Mouse (Mus musculus) kidney, postnatal 0 days (tissue): ENCODE results near the gene Tap2. TPM values are rescaled to one million over a fixed set of nuclear protein-coding genes. Genes with fewer than 3 reads are reported as not detected.
"Not testable (repeated sequence)": the region's sequence is repeated elsewhere in the genome, so short reads cannot be mapped to it uniquely, and the experiment has no call there.

Experiments used
- ATAC-seq: fragments of 200-750 bp; cut with Nextera tagmentation; replicated peaks from 2 replicates; pipeline ENCODE4 v1.8.0; 2017; ENCODE audit warnings: low read depth, moderate number of reproducible peaks, moderate TSS enrichment, moderate library complexity; ENCODE audit not compliant: low FRiP score
- DNase-seq: peaks from one replicate; pipeline ENCODE4 v3.0.0-alpha.2; 2016; ENCODE audit warnings: low spot score
- H3K27ac ChIP-seq: fragments of 300-500 bp; sonication (generic); 2 replicates; pipeline ENCODE4 v1.5.1; 2014; ENCODE audit warnings: mild to moderate bottlenecking
- H3K27me3 ChIP-seq: fragments of 300-500 bp; sonication (generic); 2 replicates; pipeline ENCODE4 v1.6.1; 2014; ENCODE audit warnings: low read length, mixed read lengths; ENCODE audit not compliant: insufficient read depth
- H3K36me3 ChIP-seq: fragments of 300-500 bp; sonication (generic); 2 replicates; pipeline ENCODE4 v1.6.1; 2014; ENCODE audit warnings: low read length, mixed read lengths; ENCODE audit not compliant: insufficient read depth
- H3K4me1 ChIP-seq: fragments of 300-500 bp; sonication (generic); replicated peaks from 2 replicates; pipeline ENCODE4 v1.6.1; 2014; ENCODE audit warnings: antibody characterized with exemption, low read length, mixed read lengths; ENCODE audit not compliant: insufficient read depth
- H3K4me2 ChIP-seq: fragments of 300-500 bp; sonication (generic); 2 replicates; pipeline ENCODE4 v1.6.1; 2014; ENCODE audit warnings: mild to moderate bottlenecking, low read length, moderate library complexity, mixed read lengths
- H3K4me3 ChIP-seq: fragments of 300-500 bp; sonication (generic); replicated peaks from 2 replicates; pipeline ENCODE4 v1.5.1; 2014; ENCODE audit warnings: low read depth, low read length
- H3K9ac ChIP-seq: fragments of 300-500 bp; sonication (generic); 2 replicates; pipeline ENCODE4 v1.6.1; 2014; ENCODE audit warnings: low read depth, low read length
- H3K9me3 ChIP-seq: fragments of 300-500 bp; sonication (generic); replicated peaks from 2 replicates; pipeline ENCODE4 v1.6.1; 2016; ENCODE audit warnings: low read length, inconsistent platforms, mixed read lengths
- CTCF ChIP-seq: IDR thresholded peaks from 2 replicates; pipeline ENCODE4 v1.5.1; 2016; ENCODE audit warnings: antibody characterized with exemption, low read depth, mild to moderate bottlenecking, moderate library complexity
- WGBS: fragments of 180-500 bp; shearing (Covaris S2); extraction: QIAGEN DNeasy Blood & Tissue Kit; methylation state at CpG from one replicate; pipeline ENCODE4 v1.1.7; 2014; 5-methylcytosine and 5-hydroxymethylcytosine counted together
- polyA plus RNA-seq: library from polyadenylated mRNA; unstranded; fragments of >200 nt; fragmentation: Nextera tagmentation; extraction: Ambion mirVana; gene quantifications from 2 replicates; pipeline ENCODE4 v1.2.1, GENCODE M21; 2015

Gene Tap2
- polyA plus RNA-seq, 1 experiment from 2014 or later = 8.8 TPM

- H3K9me3 ChIP-seq = no peaks in the 10 kb centered on the region
- DNase-seq = no peak
- H3K36me3 ChIP-seq = no peaks in the 10 kb centered on the region
- no peak for TF ChIP-seq CTCF
- no peak overlapping the region for H3K4me2 ChIP-seq
- ATAC-seq = no peak
- no peak overlapping the region for H3K4me3 ChIP-seq
- 83% methylated on average over 8 of the region's 8 CpGs for WGBS
- no peaks in the 10 kb centered on the region for H3K4me1 ChIP-seq
- no peak overlapping the region for H3K9ac ChIP-seq
- H3K27ac ChIP-seq = no peak overlapping the region
- H3K27me3 ChIP-seq = peaks cover 14% of the 10 kb centered on the region; the same call in 1 of the 2 replicates
These were observed 14.0 kb downstream of the Tap2 start for GRCm38 (mm10) chr17:34217216-34217928.

GRCm38 (mm10) chr17:34217986-34218385 is 14.7 kb downstream of the Tap2 start:
- no peak overlapping the region for H3K4me2 ChIP-seq
- ATAC-seq (no peak), DNase-seq (no peak)
- H3K4me1 ChIP-seq = no peaks in the 10 kb centered on the region
- no peak for TF ChIP-seq CTCF
- H3K36me3 ChIP-seq = no peaks in the 10 kb centered on the region
- H3K27ac ChIP-seq = no peak overlapping the region
- H3K9me3 ChIP-seq = no peaks in the 10 kb centered on the region
- H3K4me3 ChIP-seq = no peak overlapping the region
- H3K9ac ChIP-seq = no peak overlapping the region
- 85% methylated on average over 5 of the region's 5 CpGs for WGBS
- peaks cover 10% of the 10 kb centered on the region; the same call in 1 of the 2 replicates for H3K27me3 ChIP-seq

- Histone ChIP-seq H3K9ac (no peak overlapping the region), H3K4me3 (no peak overlapping the region), H3K4me1 (no peaks in the 10 kb centered on the region), H3K36me3 (no peaks in the 10 kb centered on the region), H3K4me2 (no peak overlapping the region), H3K27me3 (peaks cover 5% of the 10 kb centered on the region; the same call in 1 of the 2 replicates), H3K27ac (no peak overlapping the region), H3K9me3 (no peaks in the 10 kb centered on the region)
- 72% methylated on average over 11 of the region's 11 CpGs for WGBS
- ATAC-seq = no peak
- DNase-seq = no peak
- TF ChIP-seq CTCF = no peak
These were observed 15.3 kb downstream of the Tap2 start for GRCm38 (mm10) chr17:34218675-34219074.

GRCm38 (mm10) chr17:34219096-34219495 is 15.8 kb downstream of the Tap2 start:
- not testable (repeated sequence) for H3K9me3 ChIP-seq, H3K4me1 ChIP-seq, H3K36me3 ChIP-seq, H3K4me3 ChIP-seq, H3K27me3 ChIP-seq, H3K27ac ChIP-seq, H3K4me2 ChIP-seq, H3K9ac ChIP-seq, ATAC-seq, DNase-seq
- WGBS = 90% methylated on average over 7 of the region's 11 CpGs
- TF ChIP-seq CTCF = peak; percentile 46

GRCm38 (mm10) chr17:34219801-34220200 is 16.5 kb downstream of the Tap2 start:
- not testable (repeated sequence) for H3K4me2 ChIP-seq, H3K4me1 ChIP-seq, DNase-seq, H3K4me3 ChIP-seq, H3K27ac ChIP-seq, ATAC-seq, H3K9me3 ChIP-seq, H3K36me3 ChIP-seq, H3K27me3 ChIP-seq, H3K9ac ChIP-seq
- WGBS = 93% methylated on average over 3 of the region's 7 CpGs

- not testable (repeated sequence) for H3K4me1 ChIP-seq, DNase-seq, H3K4me2 ChIP-seq, H3K27ac ChIP-seq, H3K9ac ChIP-seq, H3K9me3 ChIP-seq, H3K4me3 ChIP-seq, H3K27me3 ChIP-seq, H3K36me3 ChIP-seq, ATAC-seq
- WGBS = 87% methylated on average over 4 of the region's 16 CpGs
These were observed 17.1 kb downstream of the Tap2 start for GRCm38 (mm10) chr17:34220401-34220800.

DNA sequence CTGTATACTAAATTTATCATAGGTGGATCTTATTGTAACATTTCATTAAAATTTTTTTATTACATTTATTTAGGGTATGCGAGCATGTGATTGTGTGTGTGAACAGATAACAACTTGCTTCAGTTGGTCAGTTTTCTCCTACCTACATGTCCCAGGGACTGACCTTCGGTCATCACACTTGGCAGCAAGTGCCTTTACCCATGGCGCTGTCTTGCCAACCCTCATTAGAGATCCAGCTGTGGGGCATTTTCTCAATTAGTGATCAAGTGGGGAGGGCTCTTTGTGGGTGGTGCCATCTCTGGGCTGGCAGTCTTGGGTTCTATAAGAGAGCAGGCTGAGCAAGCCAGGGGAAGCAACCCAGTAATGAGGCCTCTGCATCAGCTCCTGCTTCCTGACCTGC is 21.5 kb downstream of the Tap2 start:
- H3K4me2 ChIP-seq = no peak overlapping the region
- no peak for ATAC-seq
- no peaks in the 10 kb centered on the region for H3K9me3 ChIP-seq
- no peak for TF ChIP-seq CTCF
- DNase-seq = no peak
- H3K27ac ChIP-seq = no peak overlapping the region
- no peaks in the 10 kb centered on the region for H3K27me3 ChIP-seq
- WGBS = 96% methylated on average over 3 of the region's 3 CpGs
- no peak overlapping the region for H3K9ac ChIP-seq
- H3K4me3 ChIP-seq = no peak overlapping the region
- H3K4me1 ChIP-seq = no peaks in the 10 kb centered on the region
- H3K36me3 ChIP-seq = no peaks in the 10 kb centered on the region
